27 mouse cellular contexts compared by ENCODE assay signal in genomic region chr10:7594797-7595196, GRCm38 (mm10).
"Had no signal": no experiment of that assay in that cellular context is flagged by ENCODE, and none has a peak within 500 bp of the region (broad histone marks: within the 10 kb centered on the region; RNA-seq: fewer than 3 reads in every experiment).

No protein-coding gene starts in this region.

- ATAC-seq: hindbrain, postnatal 0 days; intestine, embryonic 16.5 days; liver, postnatal 0 days had no signal

- H3K27ac ChIP-seq: heart, adult 2 months; heart, embryonic 13.5 days; heart, embryonic 15.5 days; hindbrain, embryonic 13.5 days; hindbrain, embryonic 15.5 days; hindbrain, postnatal 0 days; layer of hippocampus, adult 2 months; left cerebral cortex, adult 2 months; limb, embryonic 10.5 days; limb, embryonic 12.5 days; liver, embryonic 13.5 days; liver, embryonic 15.5 days had no signal

- H3K4me3 ChIP-seq: heart, adult 2 months; heart, embryonic 13.5 days; heart, embryonic 15.5 days; hindbrain, embryonic 13.5 days; hindbrain, embryonic 15.5 days; layer of hippocampus, adult 2 months; left cerebral cortex, adult 2 months; limb, embryonic 10.5 days; limb, embryonic 12.5 days; liver, embryonic 13.5 days; liver, embryonic 15.5 days had no signal

- H3K4me2 ChIP-seq: heart, embryonic 11.5 days; heart, embryonic 13.5 days; heart, embryonic 15.5 days; hindbrain, embryonic 13.5 days; hindbrain, embryonic 15.5 days; limb, embryonic 12.5 days; liver, embryonic 11.5 days; liver, embryonic 13.5 days; liver, embryonic 15.5 days had no signal

- H3K9ac ChIP-seq: heart, embryonic 13.5 days; heart, embryonic 15.5 days; hindbrain, embryonic 13.5 days; hindbrain, embryonic 15.5 days; limb, embryonic 12.5 days; liver, embryonic 13.5 days; liver, embryonic 15.5 days; liver, postnatal 0 days had no signal

- H3K9me3 ChIP-seq: heart, embryonic 13.5 days; heart, embryonic 15.5 days; hindbrain, embryonic 13.5 days; hindbrain, embryonic 15.5 days; limb, embryonic 10.5 days; limb, embryonic 12.5 days; liver, embryonic 13.5 days; liver, embryonic 15.5 days had no signal

- H3K36me3 ChIP-seq: heart, embryonic 13.5 days; heart, embryonic 15.5 days; hindbrain, embryonic 13.5 days; hindbrain, embryonic 15.5 days; limb, embryonic 10.5 days; limb, embryonic 12.5 days; liver, embryonic 13.5 days; liver, embryonic 15.5 days had no signal

- H3K27me3 ChIP-seq: hindbrain, embryonic 15.5 days had no signal

- DNase-seq: gastrocnemius, postnatal 14 days; gastrocnemius, postnatal 36 days; heart, adult 11 months; heart, adult 2 months; heart, postnatal 14 days; heart, postnatal 36 days; kidney, adult 18-20 months; kidney, adult 8-10 months; kidney, postnatal 10 days; kidney, postnatal 25 days; kidney, postnatal 4 days; liver; liver, embryonic 13.5 days; liver, postnatal 0 days had no signal
